Mouse (Mus musculus): ENCODE data around the gene Ccdc180.

Ccdc180 gene

DNA sequence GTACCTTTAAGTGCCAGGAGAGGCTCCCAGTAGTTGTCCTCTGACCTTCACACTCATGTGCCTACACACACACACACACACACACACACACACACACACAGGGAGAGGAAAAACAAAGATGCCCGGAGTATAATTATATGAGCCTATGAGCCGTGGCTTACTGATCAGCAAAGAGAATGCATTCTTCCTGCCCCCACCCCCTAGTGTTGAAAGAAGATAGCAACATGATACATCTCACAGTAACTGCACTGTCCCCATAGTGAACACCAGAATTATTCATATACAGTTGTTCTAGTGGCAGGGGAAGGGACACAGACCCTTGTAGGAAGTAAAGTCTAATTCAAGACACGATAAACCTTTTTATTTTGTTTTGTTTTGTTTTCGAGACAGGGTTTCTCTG, 19.8 kb downstream of the Ccdc180 start:
- no peak for DNase-seq (ENCODE audit: extremely low read depth, insufficient read length, low spot score)

DNA sequence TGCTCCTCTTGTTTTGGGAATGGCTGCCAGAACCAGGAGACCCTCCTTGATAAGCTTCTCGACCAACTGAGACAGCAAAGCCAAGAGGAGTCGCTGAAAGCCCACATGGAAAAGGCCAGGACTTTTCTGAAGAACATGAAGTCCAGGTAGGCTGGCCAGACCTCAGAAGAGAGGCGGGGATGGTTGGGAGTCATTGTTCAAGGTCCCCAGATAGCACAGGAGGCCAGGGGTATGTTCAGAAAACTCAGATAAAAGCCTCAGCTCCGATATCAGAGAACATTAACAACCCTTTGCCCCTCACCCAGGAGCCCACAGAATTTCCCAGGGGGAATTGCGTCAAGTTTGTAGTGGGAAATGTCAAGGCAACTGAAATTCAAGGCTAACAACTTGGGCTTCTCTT, 21.2 kb downstream of the Ccdc180 start:
- no peak for DNase-seq (ENCODE audit: extremely low read depth, insufficient read length, low spot score)

- no peak for DNase-seq (ENCODE audit: extremely low read depth, insufficient read length, low spot score)
These were observed 21.8 kb downstream of the Ccdc180 start for GRCm38 (mm10) chr4:45911876-45912275.

GRCm38 (mm10) chr4:45917091-45917490, 27.0 kb downstream of the Ccdc180 start:
- DNase-seq (ENCODE audit: extremely low read depth, insufficient read length, low spot score), result no peak

- no peak for DNase-seq (ENCODE audit: extremely low read depth, insufficient read length, low spot score)
These were observed 31.7 kb downstream of the Ccdc180 start for GRCm38 (mm10) chr4:45921663-45922435.

DNA sequence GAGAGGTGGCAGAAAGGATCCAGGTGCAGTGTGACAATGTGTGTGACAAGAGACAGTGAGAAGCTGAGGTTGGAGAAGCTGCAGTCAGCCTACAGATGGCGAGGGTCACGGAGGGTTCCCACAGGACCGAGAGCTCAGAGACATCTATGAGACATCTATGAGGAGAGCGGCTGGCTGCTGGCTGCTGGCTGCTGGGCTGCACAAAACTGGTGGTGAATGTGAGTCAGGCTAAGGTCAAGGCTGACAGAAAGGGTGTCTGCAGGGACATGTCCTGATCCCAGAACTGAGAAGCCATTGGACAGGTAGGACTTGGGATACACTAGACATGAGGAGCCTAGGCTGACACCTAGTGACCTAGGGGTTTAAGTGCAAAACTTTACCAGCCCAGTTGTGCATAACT, 33.9 kb downstream of the Ccdc180 start:
- no peak for DNase-seq (ENCODE audit: extremely low read depth, insufficient read length, low spot score)

DNA sequence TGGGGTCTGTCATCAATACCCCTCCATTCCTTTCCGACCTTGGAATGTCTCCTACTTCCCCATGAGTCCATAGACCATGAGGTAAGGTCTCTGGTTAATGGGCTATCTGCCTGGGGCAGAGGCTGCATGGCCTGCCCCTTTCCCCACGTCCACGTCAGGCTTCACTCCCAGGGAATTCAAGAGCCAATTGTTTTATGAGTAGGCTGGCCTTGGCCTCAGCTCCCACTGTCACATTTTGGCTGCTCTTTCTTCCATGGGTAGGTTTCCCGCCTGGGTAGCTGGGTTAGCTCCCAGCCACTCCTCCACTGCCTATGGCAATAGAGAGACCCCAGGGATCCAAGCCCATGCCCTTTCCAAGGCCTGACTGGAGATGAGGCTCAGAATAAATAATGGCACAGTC, 38.5 kb downstream of the Ccdc180 start:
- no peak for DNase-seq (ENCODE audit: extremely low read depth, insufficient read length, low spot score)

DNA sequence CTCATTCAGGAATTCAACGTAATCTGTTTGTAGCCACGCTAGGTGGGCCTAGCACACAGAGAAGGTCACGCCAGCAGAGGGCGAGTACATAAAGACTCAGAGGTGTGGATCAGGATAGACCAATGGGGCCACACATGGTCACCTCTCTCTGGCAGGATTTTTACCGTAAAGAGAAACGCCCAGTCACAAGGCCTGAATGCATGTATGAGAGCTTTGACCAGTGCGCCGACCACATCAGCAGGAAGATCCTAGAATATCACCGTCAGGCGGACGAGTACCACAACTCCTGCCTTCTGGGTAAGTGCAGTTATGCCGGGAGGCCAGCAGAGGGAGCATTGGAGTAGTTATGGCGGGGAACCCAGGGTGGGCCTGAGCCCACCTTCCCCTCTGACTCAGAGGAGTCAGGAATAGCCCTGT, 51.5 kb downstream of the Ccdc180 start:
- peak; percentile 44 for DNase-seq (ENCODE audit: extremely low read depth, insufficient read length, low spot score)

GRCm38 (mm10) chr4:45947729-45948128, 57.6 kb downstream of the Ccdc180 start:
- DNase-seq (ENCODE audit: extremely low read depth, insufficient read length, low spot score), result no peak

- peak; percentile 78 for DNase-seq (ENCODE audit: extremely low read depth, insufficient read length, low spot score)
These were observed 59.2 kb downstream of the Ccdc180 start for GRCm38 (mm10) chr4:45949109-45949848.

GRCm38 (mm10) chr4:45951830-45952229, 61.7 kb downstream of the Ccdc180 start:
- no peak for DNase-seq (ENCODE audit: extremely low read depth, insufficient read length, low spot score)

GRCm38 (mm10) chr4:45953025-45953919, 63.2 kb downstream of the Ccdc180 start:
- no peak for DNase-seq (ENCODE audit: extremely low read depth, insufficient read length, low spot score)

- DNase-seq (ENCODE audit: extremely low read depth, insufficient read length, low spot score), result no peak
These were observed 65.1 kb downstream of the Ccdc180 start for GRCm38 (mm10) chr4:45955235-45955634.

GRCm38 (mm10) chr4:45956131-45956530, 66.0 kb downstream of the Ccdc180 start:
- no peak for DNase-seq (ENCODE audit: extremely low read depth, insufficient read length, low spot score)

DNA sequence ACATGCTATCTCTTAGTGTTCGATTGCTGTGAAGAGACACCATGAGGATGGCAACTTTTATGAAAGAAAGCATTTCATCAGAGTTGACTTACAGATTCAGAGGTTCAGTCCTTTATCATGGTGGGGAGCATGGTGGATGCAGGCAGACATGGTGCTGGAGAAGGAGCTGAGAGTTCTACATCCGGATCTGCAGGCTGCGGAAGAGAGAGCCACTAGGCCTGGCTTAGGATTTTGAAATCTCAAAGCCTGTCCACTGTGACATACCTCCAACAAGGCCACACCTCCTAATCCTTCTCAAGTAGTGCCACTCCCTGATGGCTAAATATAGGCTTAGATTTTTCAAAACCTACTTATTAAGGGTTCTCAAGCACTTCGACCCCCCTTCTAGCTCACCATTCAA, 66.6 kb downstream of the Ccdc180 start:
- DNase-seq (ENCODE audit: extremely low read depth, insufficient read length, low spot score), result no peak

GRCm38 (mm10) chr4:45964771-45965439, 74.8 kb downstream of the Ccdc180 start, which contains the start of gene Tdrd7:
Gene Tdrd7, plus strand, starts transcription at chr4:45965334.
- DNase-seq (ENCODE audit: extremely low read depth, insufficient read length, low spot score), result peak; percentile 77

DNA sequence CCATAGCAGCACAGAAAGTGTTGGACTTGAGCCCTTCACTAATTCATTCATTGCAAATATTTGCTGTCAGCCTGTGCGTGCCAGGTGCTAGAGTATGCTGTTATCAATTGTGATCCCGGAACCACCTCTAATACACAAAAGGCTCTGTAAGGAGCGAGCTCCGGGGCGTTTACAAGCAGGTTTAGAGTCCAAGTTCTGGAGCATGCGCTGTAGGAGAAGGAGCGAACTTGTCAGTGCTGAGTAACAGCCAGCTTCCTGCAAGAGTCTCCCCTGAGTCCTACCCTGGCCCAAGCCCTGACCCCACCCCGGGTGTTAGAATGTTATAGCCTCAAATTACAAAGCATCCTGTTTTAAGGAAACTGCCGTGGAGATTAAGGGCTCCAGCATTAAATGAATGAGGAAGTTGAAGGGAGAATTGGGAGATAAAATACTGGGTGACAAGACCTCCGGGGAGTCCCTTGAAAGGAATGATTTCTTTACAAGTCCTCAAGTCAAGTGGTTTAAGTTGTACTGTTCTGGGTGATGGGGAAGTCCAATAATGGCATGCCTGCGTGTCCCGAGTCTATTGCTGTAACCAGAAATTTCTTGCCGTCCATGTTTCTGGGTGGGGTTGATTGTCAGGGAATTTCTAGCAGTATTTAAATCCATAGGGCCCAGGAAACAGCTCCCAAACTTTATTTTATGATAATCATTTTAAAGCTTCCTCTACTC, 75.8 kb downstream of the Ccdc180 start:
- DNase-seq (ENCODE audit: extremely low read depth, insufficient read length, low spot score), result peak; percentile 76

- peak; percentile 39 for DNase-seq (ENCODE audit: extremely low read depth, insufficient read length, low spot score)
These were observed 76.6 kb downstream of the Ccdc180 start for GRCm38 (mm10) chr4:45966716-45967115.

- DNase-seq (ENCODE audit: extremely low read depth, insufficient read length, low spot score), result no peak
These were observed 77.6 kb downstream of the Ccdc180 start for GRCm38 (mm10) chr4:45967479-45968341.
